Mouse (Mus musculus): Measurements from ENCODE around the gene Trim29.

Trim29 gene

DNA sequence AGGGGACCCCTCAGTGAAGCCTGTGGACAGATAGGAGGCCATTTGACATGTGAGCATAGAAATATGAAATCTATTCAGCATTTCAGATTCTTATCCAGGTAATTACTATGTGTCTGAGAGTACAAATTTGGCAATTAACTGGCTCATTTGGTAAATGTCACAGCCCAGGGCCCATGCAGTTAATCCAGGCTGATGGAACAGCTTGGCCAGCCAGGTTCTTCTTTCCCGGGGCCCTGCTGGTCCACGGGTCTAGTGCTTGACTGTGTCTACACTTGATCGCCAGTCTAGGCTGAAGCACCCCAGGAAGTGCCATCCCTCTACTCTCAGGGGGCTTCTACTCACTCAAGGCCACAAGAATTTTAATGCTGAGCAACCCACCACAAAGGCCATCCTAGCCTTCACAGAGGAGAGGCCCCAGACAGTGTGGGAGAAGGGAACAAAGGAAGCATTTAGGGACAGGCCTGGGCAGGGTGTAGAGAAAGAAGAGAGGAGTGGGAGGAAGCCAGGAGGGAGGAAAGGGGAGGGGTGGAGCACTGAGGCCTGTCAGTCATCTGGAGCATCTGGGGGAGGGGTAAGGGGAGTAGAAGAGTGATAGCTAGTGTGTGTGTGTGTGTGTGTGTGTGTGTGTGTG lies 4.8 kb downstream of the Trim29 start:
- no peak for DNase-seq

DNA sequence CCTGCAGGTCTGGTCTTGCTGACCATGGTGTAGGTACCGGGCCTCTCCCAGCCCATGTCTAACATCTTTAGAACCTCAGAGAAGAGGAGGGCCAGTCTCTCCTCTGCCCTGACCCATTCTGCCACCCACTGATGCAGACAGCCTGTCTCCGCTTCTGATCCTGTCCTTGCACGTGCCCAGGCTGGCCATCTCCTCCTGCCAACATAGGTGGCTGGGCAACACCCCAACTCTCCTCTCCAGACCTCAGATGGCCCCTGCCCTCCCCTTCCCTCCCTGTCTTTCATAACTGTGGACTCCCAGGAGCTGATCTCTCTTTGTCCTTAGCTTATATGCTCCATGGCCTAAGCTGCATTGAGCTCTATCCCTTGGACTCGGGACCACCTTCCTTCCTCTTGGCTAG lies 5.8 kb downstream of the Trim29 start:
- DNase-seq = no peak

DNA sequence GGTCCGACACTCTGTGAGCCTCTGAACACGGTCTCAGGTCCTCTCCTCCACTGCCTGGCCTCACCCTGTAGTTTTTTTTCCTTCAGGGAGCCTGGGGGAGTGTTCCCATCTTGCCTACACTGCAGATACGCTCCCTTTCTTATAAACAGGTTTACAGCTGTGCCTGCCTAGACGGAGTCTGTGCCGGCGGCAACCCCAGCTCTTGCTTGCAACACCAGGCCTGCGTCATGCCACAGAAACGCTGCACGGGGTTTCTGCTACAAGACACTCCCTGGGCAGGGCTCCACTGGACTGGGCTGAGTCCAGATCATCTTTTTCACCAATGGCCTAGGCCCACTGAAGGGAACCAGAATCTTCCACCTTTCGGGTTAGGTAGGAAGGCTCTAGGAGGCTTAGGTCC lies 8.0 kb downstream of the Trim29 start:
- DNase-seq = no peak

DNA sequence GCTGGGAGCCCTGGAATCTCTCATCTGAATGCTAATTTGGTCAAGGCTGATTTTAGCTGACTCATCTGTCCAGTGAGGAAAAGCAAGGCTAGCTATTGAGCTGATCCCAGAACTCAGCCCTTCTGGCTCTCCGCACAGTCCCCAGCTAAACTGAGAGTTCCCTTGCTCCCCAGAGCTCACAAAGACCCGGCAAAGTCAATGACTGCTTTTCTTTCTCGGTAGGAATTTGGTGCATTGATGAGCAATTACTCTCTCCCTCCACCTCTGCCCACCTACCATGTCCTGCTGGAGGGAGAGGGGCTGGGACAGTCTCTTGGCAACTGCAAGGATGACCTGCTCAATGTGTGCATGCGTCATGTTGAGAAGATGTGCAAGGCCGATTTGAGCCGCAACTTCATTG lies 11.3 kb downstream of the Trim29 start:
- DNase-seq = no peak

DNA sequence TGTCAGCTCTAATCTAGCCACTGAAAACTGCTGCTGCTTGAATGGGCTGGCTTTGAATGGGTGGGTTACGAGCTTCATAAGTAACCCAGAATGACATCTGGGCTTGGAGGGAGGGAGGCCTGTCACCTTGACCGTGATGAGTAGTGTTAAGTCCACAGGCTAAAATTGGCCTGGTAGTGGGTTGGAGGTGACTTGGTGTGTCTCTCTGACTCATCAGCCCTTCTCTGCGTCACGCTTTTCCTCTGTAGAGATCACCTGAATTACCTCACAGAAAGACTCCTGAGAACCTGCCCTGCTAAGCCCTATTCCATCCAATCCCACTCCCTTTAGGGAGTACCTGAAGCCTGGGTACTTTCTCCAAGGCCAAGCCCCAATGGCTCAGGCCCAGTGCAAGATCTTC lies 12.0 kb downstream of the Trim29 start:
- no peak for DNase-seq

DNA sequence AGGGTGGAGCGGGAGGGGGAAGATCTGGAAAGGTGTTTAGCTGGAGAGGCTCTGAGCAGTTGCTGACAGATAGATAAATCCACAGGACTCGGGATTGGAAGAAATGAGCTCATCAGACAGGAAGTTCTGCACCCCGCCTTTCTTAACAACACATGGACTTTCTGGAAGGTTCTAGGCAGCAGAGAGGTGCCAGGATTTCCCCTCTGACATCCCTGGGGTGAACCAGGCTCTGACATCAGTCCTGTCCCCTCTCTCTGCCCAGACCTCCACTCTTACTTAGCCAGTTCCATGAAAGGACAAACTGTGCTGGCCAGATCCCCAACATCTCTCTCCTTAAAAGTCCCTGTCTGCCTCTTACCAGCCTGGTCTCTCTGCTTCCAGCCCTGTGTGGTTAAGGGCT lies 14.8 kb downstream of the Trim29 start:
- DNase-seq = no peak

DNA sequence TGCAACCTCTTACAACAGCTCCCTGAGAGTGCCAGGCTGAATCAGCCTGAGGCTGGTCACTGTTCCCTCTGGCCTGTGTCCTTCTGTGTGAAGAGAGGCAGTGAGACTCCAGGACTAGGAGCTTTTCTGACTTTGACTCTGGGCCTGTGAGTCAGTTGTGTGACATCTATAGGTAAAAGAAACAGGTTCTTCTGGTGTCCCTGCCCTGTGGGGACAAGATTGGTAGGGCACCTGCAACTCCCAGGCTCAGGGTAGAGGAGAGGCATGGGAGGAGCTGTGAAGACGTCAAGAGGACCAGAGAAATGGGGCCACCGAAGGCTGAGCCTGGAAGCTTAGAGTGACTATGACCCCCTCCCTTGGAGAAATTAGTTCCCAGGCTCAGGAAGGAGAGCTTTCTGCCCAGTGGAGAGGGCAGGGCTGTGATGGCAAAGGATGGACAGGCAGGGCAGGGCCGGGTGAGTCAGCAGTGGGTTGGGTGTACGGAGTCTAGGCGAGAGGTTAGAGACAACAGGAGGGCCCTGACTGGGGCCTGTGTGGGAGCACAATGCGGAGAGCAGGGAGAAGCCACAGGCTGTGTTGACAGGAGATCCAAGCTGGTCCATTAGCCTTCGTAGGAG lies 15.5 kb downstream of the Trim29 start:
- DNase-seq = no peak

DNA sequence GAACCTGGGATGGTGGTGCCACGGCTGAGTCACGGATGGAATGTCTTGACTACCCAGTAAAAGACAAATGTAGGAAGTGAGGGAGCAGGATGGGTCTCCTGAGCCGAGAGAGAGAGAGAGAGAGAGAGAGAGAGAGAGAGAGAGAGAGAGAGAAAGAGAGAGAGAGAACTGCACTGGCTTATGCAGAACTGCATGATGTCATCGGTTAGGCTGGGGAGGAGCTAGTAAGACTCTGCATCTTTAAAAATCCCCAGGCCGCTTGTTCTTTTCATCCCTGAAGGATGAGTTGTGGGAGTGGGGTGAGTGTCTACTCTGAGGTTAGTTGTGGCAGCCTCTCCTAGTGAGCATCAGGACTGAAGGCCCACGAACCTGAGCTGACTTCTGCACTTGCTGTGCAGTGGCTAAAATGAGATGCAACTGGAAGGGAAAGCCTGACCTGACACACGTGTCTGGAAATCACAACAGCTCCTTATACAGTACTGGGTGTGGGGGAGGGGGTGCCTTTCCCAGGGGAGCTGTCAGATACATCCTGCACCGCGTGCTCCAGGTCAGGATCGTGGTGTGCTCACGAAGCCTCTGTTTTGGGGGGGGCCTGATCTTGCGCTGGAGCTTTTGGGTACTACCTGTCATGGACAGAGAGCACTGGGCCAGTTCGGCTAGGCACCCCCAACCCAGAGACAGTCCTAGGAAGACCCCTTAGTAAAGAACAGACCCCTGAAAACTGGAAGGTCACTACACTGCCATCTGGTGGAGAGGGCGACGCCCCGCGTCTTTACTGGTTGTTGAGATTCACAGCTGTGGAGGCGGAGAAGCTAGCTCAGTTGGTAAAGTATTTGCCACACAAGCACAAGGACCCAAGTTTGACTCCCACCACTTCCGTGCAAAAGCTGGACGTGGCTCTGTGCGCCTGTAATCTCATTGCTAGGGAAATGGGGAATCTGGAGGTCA lies 16.8 kb downstream of the Trim29 start:
- DNase-seq = no peak

DNA sequence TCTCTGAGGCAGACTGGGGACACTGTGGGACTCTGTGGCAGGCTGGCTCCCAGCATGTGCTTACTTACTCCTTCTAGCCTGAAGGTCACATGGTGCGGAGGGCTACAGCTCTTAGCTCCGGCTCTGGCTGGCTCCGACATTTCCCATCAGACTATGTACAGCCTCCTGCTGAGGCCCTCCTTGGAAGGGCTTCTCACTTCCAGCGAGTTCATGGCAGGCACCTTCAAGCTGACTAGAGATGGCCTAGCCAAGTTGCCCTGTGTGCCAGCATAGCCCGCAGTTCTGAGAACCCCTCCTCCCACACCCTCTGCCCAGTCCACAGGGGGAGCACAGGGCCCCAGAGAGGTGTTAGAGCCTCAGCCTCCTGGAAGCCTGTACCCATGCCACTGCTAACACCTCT lies 19.8 kb downstream of the Trim29 start:
- no peak for DNase-seq

DNA sequence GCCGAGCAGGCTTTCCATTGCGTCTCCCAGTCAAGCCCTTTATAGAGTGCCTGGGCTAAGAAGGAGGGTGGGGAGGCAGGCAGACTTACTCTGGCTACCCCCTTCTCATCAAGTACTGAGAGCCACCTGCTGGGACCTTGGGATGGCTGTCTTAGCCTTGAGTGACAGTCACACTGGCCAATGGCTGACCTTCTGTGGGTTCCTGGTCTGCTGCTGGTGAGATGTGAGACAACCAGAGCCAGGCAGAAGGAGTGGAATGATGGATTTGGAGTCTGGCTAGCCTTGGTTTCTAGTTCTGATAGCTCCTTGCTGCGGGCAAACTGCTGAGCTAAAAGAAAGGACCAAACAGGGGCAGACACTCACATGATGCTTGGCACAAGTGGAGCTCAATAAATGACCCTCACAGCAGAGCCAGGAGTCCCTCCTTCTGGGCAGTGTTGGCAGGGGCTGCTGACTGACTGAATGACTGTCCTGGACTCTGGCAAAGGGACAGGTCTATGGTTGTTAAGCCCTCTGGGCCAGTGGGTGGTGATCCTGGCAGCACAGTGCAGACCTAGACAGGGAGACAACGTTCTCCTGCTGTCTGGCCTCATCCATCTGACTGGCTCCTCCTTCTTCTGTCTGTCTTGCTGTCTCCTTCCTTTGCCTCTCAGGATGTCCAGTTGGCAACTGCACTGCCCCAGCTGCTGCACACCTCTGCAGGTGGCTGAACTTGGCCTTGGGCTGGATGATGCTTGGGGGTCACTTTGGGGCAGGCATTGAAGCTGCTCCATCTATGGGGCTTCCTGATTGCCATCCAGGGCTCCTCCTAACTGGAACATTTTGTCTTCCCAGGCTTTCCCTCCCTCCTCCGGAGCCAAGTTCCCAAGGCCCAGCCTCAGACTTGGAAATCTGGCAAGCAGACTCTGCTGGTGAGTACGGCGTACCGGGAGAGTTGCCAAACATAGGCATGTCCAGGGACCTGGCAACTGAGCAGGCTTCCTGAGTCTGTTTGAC lies 21.1 kb downstream of the Trim29 start:
- DNase-seq = peak; percentile 39

DNA sequence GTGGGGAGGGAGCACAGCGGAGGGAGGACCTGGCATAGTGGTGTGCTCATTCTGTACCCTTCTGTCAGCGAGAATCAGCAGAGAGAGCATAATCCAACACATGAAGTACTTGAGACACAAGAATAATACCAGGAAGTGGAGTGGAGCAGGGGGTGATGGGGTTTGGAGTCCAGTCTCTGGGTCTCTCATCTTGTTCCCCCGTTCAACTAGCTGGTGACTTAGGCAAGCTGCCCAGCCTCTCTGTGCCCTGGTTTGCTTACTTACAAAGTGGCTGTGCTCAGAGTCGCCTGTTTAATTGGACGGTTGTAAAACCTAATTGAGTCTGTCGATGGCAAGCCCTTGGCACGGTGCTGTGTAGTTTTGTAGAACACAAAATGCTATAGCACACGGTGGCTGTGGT lies 23.8 kb downstream of the Trim29 start:
- DNase-seq = no peak

DNA sequence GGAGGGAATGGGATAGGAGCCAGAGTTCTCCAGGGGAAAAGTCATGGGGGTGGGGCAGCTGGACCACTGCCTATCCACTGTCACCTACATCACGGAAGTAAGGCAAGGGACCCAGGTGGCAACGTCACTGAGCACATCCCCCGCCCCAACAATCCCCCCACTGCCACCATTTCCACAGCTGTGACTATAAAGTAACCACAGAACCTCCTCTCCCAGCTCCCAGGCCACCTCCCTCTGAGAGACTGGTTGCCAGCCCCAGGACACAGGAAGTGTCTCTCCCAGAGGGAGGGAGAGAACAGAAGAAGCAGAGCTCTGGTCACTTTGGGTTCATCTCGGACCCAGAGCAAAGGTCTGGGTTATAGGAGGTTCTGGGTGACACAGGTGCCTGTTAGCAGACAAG lies 27.0 kb downstream of the Trim29 start:
- no peak for DNase-seq

DNA sequence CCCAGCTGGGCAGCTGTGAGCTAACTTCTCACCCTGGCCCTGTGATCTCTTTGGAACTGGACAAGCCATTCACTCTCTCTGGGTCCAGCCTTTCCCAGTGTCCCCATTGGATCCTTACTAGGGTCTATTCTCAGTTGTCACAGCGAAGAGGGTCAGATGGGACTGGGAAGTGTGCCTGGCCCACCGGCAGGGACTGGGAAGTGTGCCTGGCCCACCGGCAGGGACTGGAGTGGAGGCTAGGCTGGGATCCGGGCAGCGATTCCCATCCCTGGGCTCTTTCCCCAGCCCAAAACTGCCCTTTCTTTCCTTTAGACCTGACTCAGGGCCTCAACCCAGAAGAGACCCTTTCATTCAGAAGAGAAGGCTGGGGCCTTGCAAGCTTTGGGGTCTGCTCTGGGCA lies 27.4 kb downstream of the Trim29 start:
- DNase-seq = no peak

DNA sequence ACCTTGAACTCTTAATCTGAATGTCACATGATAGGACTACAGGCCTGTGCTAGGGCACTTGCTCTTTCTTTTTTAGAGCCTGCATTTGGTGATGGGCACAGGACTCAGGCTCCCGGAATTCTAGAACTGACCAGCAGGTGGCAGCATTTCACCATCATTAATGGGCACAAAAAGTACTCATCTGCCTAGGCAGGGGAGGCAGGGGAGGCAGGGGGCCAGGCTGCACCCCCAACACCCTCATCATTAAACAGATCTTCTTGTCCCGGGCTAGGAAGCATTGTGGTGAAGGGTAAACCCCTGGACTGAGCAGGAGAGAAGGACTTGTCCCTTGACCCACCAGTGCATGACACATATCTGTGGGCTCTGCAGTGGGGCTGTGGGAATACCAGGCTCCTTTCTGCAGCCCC lies 29.0 kb downstream of the Trim29 start:
- peak; percentile 74 for DNase-seq

DNA sequence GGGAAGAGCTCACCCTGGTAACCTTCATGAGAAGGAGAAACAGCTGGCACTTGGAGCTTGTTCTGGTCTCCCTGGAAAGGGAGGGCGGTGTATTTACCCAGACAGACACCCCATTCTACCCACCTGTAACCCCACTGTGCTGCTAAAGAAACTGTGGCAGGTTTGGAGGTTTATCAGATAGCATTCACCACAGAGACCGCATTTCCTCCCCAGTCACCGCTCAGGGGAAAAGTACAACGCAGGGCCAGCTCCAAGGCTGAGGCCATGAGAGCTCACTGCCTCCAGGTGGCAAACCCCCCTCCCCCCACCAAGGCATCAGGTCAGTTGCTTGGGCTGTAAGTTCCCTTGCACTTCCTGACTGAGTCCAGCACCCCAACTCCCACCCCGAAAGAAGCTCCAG lies 39.4 kb downstream of the Trim29 start:
- no peak for DNase-seq

DNA sequence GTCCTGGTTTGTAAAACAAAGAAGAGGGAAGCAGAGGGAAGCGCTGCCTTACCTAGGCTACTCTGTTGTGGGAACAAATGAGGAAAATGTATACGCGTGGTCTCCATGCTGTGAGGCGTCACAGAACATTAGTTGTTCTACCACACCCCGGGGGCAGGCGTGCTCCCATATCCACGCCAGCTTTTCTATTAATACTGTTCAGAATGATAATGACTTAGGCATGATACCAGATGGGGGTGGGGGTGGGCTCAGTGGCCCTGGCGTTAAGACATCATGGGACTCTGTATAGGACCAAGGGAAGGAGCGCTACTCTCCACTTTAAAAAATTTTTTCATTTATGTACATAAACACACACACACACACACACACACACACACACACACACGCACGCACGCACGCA lies 40.4 kb downstream of the Trim29 start:
- no peak for DNase-seq

DNA sequence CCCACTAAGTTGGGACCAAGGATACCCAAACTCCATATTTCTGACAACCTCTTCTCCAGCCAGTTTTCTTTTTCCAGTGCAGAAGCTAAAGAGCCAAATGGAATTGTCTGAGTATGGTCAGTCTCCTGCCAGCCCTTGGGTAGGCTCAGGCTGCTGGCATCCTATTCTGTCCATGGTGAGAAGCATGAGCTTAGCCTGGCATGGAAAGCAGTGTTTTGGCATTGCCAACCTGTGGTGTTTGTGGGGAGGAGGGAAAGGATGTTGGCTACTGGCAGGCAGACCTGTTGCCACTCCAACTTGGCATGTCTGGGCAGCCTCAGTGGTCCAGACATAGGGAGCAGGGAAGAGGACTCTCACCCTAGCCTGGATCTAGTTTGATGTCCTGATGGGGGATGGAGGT lies 46.4 kb downstream of the Trim29 start:
- DNase-seq = no peak

DNA sequence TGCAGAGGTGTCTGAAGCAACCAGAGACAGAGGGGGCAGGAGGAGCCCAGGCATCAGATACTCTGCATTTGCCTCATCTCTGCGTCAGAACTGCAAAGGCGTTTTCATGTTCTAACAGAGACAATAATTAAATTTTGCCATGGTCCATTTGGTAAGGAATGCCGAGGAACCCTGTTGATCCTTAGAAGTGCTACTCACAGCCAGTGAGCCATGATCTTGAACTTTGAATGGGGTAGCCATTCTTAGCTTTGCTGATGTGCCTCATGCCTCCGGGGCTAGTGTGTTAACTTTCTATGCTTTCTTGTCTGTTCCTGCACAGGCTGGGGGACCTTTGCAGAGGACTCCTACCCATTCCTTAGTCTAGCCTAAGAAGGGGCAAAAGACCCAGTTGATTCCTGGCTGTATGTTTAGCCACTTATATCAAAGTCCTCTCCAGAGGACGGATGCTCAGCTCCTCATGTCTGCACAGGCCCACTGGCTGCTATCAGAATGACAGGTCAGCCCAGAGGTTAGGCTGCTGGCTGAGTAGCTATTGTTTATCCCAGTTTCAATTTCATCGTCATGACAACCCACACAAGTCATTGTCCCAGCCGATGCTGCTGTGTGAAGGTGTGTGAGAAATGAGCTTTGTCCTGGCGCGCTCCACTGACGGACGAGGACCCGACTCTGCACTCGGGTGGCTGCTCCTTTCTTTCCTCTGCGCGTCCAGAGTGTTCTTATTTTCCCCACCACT lies 48.1 kb downstream of the Trim29 start:
- DNase-seq = no peak

DNA sequence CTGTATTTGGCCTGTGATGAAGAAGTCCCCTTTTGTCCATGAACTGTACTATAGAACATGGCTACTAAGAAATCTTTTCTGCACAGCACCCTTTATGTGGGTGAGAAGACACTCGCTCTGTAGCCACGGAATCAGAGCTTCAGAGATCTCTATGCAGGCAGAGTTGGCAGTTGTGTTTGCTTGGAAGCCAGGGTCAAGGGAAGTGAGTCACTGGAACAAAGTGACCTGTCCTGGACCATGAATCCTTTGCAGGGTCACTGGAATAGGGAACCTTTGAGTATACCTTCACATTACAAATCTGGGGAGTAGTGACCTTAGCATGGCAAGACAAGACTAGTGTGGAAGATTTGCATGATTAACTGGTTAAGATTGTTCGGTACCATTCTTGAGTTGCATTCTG lies 58.1 kb downstream of the Trim29 start:
- no peak for DNase-seq

DNA sequence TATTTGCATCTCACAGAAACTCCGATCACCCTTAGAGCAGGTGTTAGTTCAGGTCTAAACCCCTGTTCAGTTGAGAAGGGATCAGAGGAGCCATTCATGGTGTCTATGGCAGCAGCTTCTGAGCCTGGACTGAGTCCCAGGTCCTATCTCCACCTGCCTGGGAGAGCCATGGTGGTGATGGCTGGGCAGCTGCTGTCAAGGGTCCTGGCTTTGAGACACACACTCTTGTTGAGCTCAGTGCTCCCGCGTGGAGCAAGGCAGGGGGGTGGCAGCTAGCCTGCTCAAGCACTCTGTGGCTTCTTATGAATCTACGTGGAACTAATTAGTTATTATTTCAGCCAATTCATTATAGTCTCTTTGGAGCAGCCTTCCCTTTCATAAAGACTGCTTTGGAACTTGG lies 73.2 kb downstream of the Trim29 start:
- DNase-seq = no peak

DNA sequence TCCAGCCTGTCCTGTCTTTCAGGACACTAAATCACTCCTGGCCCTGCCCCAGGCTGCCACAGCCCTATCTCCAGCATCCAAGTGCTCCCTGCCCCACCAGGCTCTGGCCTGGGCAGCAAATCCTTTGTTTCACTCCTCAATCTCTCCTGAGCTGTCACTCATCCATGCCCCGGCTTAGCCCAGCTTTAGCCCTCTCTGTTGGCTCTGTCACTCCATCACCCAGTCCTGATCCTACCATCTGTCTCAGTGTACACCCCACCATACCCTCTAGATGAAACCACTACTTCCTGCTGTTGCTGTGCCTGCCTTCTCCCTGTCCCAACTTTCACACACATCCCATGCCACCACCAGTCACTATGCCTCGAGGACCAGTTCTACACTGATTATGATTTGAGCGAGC lies 73.8 kb downstream of the Trim29 start:
- DNase-seq = no peak
